Mouse (Mus musculus) urinary bladder, postnatal 10 days (tissue): ENCODE data around the gene Nmt2.

Experiments
- DNase-seq: peaks from one replicate; pipeline ENCODE4 v3.0.0; 2022; ENCODE audit warnings: low spot score

The Nmt2 gene

GRCm38 (mm10) chr2:3327351-3327750 is 43.3 kb downstream of the Nmt2 start:
- DNase-seq: no peak

GRCm38 (mm10) chr2:3331071-3331703 is 47.2 kb downstream of the Nmt2 start:
- no peak for DNase-seq

DNA sequence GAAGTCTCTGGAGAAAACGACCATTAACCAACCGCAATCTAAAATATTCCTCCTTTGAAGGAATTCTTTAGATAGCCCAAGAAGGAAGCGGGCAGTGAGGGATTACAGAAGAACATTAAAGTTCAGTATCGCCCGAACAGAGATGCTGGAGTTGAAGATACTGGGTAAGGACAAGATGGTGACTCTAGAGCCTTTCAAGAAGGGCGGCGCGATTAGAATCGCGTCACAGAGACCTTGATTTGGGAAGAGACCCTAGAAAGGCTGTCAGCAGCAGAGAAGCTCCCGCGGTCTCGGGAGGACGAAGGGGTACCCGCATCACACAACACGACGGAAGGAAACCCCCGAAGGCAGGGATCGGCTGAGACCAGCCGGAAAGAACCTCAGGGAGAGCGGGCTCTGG is 48.0 kb downstream of the Nmt2 start:
- no peak for DNase-seq

DNA sequence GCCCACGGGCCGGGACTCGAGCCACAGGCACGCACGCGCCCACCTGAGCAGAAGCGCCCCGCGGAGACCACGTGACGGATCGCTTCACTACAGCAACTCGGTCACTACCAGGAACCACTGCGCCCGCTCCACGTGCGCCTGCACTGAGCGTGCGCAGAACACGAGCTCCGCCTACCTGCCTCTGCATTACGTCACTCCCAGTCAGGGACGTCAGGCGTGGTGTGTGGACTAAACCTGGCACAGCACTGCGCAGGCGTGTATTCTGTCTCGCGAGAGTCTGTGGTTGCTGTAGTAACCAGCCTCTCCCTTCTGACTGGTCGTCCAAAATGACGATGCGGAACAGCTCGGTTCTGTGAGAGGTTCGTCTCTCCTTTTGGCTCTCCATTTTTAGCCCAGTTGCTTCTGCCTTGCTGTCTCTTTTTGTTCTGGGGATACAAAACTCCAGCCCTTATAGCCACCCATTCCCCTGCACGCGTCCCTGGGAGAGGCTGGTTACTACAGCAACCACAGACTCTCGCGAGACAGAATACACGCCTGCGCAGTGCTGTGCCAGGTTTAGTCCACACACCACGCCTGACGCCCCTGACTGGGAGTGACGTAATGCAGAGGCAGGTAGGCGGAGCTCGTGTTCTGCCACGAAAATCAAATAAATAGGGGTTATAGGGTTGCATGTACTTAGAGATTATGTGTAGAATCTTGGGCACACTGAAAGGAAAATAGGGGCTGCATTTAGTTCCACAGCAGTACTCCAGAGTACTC is 48.7 kb downstream of the Nmt2 start, which contains the start of gene Rpp38:
TSS of gene Rpp38 (minus strand) at position 160 of the 759 bp plus-strand sequence.
- peak; percentile 90 for DNase-seq

DNA sequence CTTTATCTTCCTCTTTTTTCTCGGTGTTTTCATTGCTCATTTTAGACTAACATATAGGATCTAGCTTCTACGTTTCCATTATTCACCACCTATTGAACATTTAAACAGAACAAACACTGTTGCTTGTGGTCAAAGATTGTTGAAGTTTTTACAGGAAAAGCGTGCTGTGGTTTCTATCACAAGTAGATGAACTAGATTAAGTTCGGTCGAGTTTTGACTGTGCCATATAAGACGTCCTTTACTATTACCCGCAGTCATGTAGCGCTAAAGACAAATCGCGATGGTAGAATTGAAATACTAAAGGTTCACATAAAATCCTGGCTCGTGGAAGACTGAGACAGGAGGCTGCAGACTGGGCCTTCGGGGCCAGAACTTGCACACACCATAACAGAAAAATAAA is 49.7 kb downstream of the Nmt2 start:
- DNase-seq: no peak

GRCm38 (mm10) chr2:3335611-3336301 is 51.7 kb downstream of the Nmt2 start, which contains the start of gene Acbd7:
Acbd7 (plus strand) TSS chr2:3336168.
- DNase-seq: no peak

DNA sequence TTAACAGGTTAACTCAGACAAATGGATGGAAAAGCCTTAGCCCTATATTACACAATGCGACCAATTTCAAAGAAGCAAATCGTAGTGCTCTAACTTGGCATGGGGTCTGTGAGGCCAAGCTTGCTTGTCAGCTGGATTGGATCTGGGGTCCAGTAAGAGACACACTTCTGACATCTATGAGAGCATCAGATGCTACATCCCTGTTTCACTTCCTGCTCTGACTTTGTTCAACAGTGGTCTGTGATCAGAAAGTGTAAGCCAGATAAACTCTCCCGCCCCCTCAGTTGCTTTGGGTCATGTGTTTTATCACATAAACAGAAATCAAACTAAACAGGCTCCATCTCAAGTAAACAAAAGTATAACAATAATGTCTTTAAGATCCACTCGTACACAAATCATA is 64.4 kb downstream of the Nmt2 start:
- DNase-seq: no peak

- no peak for DNase-seq
Observed at GRCm38 (mm10) chr2:3348919-3349318, 64.9 kb downstream of the Nmt2 start.

DNA sequence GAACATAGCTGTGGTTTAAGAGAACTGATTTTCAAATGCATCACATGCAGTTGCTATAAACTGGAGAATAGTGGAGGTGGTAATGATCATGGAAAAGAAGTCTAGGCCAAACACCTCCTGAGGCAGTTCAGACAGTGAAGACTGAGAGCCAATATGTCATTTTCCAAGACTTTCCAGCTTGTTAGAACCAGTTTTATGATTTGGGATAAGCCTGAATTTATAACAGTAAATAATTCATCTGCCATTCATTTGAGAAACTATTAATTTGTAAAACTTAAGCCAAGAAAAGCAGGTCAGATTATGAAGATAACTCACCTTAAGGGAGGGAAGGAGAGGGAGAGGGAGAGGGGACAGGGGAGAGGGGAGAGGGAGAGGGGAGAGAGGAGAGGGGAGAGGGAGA is 69.1 kb downstream of the Nmt2 start:
- DNase-seq: no peak

DNA sequence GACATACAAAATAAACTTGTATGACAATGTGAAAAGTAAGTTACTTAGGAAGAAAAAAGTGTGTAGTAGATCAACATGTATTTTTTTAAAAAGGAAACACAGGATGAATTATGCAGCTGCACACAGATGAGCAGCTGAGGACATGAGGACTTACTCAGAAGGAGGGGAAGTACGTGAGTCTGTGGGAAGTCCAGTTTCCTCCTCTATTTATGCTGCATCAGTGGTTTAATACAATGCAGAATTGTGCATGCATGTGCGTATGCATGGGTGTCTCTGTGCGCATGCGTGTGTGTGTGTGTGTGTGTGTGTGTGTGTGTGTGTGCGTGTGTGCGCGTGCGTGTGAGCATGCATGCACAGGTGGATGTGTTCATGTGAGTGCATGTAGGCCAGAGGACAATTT is 71.8 kb downstream of the Nmt2 start:
- no peak for DNase-seq

DNA sequence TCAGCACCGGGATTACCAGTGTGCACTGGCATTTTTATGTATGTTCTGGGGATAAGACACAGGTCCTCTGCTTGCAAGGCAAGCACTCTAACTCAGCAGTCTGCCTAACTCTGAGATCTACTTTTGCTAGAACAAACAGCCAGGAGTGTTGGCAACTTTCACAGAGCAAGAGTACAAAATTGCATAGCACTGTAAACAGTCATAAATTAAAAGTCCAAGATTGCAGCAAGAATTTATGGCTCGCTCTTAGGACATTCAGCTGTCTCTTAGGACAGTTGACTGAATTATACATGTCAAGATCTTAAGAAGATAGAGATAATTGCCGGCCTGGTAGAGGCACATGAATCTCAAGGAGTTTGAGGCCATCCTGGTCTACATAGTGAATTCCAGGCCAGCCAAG is 72.3 kb downstream of the Nmt2 start:
- no peak for DNase-seq

DNA sequence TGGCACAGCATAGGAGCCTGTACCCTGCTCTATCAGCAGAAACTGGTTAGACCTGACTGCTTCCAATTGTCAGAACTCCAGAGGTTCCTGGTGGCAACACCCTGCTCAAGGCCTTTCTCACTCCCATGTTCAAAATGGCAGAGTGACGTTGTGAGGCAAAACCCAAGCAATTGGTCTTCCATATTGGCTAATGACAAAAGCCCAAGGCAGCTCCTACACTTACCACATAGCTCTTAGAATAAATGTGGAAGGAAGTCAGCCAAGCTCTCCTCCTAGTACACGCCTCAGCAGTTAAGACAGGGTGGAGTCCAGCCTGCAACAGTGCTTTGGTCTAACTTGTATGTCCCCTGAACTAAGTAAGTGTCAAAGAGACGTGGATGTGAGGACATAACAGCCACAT is 73.9 kb downstream of the Nmt2 start:
- DNase-seq: no peak

- DNase-seq: no peak
Observed at GRCm38 (mm10) chr2:3361067-3361466, 77.1 kb downstream of the Nmt2 start.

DNA sequence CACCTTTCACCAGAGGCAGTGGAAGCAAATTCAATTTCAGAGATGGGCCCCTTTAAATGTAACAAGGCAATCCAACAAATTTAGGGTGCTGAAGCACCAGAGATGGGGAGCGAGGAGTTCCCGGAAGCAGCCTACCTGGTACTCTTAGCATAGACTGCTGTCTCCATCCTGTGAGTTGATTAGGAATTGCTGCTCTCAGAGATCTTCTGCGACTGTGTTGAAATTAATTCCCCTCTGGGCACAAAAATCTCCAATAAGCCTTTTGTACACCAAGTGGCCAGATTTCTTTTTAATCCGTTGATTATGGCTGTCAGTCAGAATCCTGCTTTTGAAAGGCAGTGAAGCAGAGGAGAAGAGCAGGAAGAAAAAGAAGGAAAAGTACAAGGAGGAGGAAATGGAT is 81.1 kb downstream of the Nmt2 start:
- no peak for DNase-seq
